Mouse (Mus musculus) lung, adult 2 months (tissue): ENCODE data around the gene Kdsr.

ENCODE experiments used
- CTCF ChIP-seq: fragments of 200-500 bp; IDR thresholded peaks from 2 replicates; pipeline ENCODE4 v1.5.1; 2011; ENCODE audit warnings: mild to moderate bottlenecking, low read length, control low read depth; ENCODE audit not compliant: insufficient read depth
- POLR2A ChIP-seq: fragments of 200-500 bp; IDR thresholded peaks from 2 replicates; pipeline ENCODE4 v1.6.1; 2011; ENCODE audit warnings: low read depth, mild to moderate bottlenecking, control low read depth, low read length, borderline replicate concordance; ENCODE audit errors: extremely low read depth

- TF ChIP-seq POLR2A (no peak), CTCF (no peak)
These were observed 5.3 kb upstream of the Kdsr start for GRCm38 (mm10) chr1:106764846-106765245.
